Mouse (Mus musculus): Measurements from ENCODE around the gene Morf4l1.

DNA sequence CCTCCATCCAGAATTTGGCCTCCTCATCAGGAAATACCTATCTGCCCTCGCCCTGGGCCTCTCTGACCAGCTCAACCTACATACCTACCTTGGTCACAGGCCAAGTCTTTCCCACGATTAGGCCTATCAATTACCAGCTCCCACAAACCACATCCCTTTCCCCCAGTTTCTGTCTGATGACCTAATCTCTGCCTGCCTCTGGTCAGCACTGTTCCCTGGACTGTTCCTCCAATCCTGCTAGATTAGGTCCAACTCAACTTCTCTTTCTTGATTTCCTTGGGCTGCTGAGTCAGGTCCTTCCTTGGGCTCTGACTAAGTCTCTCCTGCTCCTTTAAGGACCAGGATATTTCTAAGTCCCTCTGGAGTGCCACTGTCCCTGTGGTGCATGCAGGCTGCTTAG lies 47.2 kb downstream of the Morf4l1 start:
- no peak for TF ChIP-seq CTCF (IDR thresholded peaks at IDR 0.05; ENCODE audit: low read depth, low read length)
- TF ChIP-seq POLR2A (IDR thresholded peaks at IDR 0.05; ENCODE audit: borderline replicate concordance, low read depth, low read length) = no peak

Data from bone marrow macrophage, adult 2 months (primary cell).